Mouse (Mus musculus) hindbrain, embryonic 11.5 days (tissue): Measurements from ENCODE around the gene Tbxas1. TPM values are rescaled to one million over a fixed set of nuclear protein-coding genes. Genes with fewer than 3 reads are reported as not detected.
A peak's percentile ranks its signal among the peaks of the same experiment; 100 is the strongest.

Experiments
- ATAC-seq: fragments of 200-750 bp; cut with Nextera tagmentation; 2 replicates; pipeline ENCODE4 v1.8.0; 2017; ENCODE audit warnings: mild to moderate bottlenecking, moderate TSS enrichment, moderate library complexity; ENCODE audit not compliant: low FRiP score
- DNase-seq: peaks from one replicate; pipeline ENCODE4 v3.0.0-alpha.2; 2015; ENCODE audit warnings: low spot score
- H3K27ac ChIP-seq: fragments of 300-500 bp; sonication (generic); 2 replicates; pipeline ENCODE4 v1.5.1; 2014; ENCODE audit warnings: mild to moderate bottlenecking, low read depth, low read length
- H3K27me3 ChIP-seq: fragments of 300-500 bp; sonication (generic); 2 replicates; pipeline ENCODE4 v1.6.1; 2014; ENCODE audit warnings: mild to moderate bottlenecking, low read length, moderate library complexity, mixed read lengths; ENCODE audit not compliant: control insufficient read depth, insufficient read depth
- H3K36me3 ChIP-seq: fragments of 300-500 bp; sonication (generic); 2 replicates; pipeline ENCODE4 v1.6.1; 2014; ENCODE audit warnings: mild to moderate bottlenecking, low read length, moderate library complexity, mixed read lengths; ENCODE audit not compliant: control insufficient read depth, insufficient read depth
- H3K4me1 ChIP-seq: fragments of 300-500 bp; sonication (generic); replicated peaks from 2 replicates; pipeline ENCODE4 v1.6.1; 2014; ENCODE audit warnings: low read length, mixed read lengths; ENCODE audit not compliant: control insufficient read depth, insufficient read depth
- H3K4me2 ChIP-seq: fragments of 300-500 bp; sonication (generic); replicated peaks from 2 replicates; pipeline ENCODE4 v1.6.1; 2014; ENCODE audit warnings: mild to moderate bottlenecking, low read depth, low read length
- H3K4me3 ChIP-seq: fragments of 300-500 bp; sonication (generic); 2 replicates; pipeline ENCODE4 v1.5.1; 2014; ENCODE audit warnings: low read depth, low read length
- H3K9ac ChIP-seq: fragments of 300-500 bp; sonication (generic); 2 replicates; pipeline ENCODE4 v1.6.1; 2014; ENCODE audit warnings: low read depth, low read length
- H3K9me3 ChIP-seq: fragments of 300-500 bp; sonication (generic); 2 replicates; pipeline ENCODE4 v1.6.1; 2016; ENCODE audit warnings: low read length; ENCODE audit not compliant: control insufficient read depth
- WGBS: fragments of 180-500 bp; shearing (Covaris S2); extraction: QIAGEN DNeasy Blood & Tissue Kit; methylation state at CpG from one replicate; pipeline ENCODE4 v1.1.7; 2014; 5-methylcytosine and 5-hydroxymethylcytosine counted together
- polyA plus RNA-seq: library from polyadenylated mRNA; unstranded; fragments of >200 nt; fragmentation: Nextera tagmentation; extraction: Ambion mirVana; gene quantifications from 2 replicates; pipeline ENCODE4 v1.2.1, GENCODE M21; 2014

Tbxas1 gene
- polyA plus RNA-seq, 1 experiment from 2014 or later = 0.69 TPM

DNA sequence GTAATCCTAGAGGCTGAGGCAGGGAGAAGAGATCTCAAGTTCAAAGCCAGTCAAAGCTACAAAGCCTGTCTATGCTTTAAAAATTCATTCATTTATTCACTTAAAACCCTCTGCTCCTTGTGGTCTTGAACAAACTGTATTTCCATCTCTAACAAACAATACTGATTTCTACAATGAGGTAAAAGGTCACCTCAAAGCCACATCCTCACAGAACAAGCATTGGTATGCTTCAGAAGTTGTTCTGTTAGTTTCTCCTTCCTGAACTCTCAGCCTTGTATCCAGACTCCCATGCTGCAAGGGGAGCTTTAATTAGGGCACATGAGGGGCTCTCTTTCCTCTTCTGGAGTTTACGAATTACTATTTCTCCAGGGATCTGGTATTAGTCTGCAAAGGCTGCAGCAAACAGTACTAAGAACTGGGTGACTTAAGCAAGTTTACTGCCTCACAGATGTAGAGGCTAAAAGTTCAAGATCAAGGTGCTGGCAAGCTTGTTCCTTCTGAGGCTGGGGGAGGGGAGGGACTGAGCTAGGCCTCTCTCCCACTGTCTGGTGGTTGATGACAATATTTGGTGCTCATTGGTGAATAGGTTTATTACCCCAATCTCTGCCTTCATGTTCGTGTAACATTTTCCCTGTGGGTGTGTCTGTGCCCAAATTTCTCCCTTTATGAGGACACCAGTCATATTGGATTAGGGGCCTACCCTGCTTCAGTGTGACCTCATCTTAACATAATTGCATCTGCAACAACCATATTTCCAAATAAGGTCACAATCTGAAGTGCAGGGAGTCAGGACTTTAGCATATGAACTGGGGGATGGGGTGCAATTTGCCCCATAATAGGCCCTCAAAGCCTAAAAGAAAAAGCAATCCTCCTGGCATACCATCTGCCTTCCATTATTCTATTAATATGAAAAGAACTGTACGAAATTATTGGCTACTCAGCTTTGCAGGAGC lies 27.0 kb upstream of the Tbxas1 start:
- Histone ChIP-seq H3K4me2 (no peak overlapping the region), H3K9me3 (no peaks in the 10 kb centered on the region), H3K4me1 (no peaks in the 10 kb centered on the region), H3K36me3 (no peaks in the 10 kb centered on the region), H3K27me3 (no peaks in the 10 kb centered on the region), H3K9ac (no peak overlapping the region), H3K4me3 (no peak overlapping the region), H3K27ac (peak overlapping the region; percentile 36; the same call in 1 of the 2 replicates)
- 63% methylated on average over 3 of the region's 3 CpGs for WGBS
- no peak for ATAC-seq
- DNase-seq = no peak

DNA sequence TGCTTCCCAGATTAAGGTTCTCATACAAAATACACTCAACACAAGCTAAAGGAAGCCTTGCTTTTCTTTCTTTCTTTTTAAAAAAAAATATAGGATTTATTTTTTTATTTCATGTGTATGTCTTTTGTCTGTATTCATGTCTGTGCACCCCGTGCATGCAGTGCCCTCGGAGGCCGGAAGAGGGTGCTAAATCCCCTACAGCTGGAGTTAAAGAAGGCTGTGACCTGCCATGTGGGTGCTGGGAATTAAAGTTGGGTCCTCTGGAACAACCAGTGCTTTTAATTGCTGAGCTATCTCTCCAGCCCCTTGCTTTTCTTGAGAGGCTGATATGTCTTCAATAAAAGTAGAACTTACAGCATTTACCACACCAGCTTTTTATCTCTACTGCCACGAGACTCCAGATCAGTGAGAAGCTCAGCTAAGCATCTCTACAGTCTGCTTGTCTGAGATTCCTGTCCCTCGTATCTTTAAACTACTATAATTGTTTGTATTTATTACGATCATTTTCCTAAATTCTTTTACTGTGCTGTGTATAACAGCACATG lies 24.4 kb upstream of the Tbxas1 start:
- H3K9me3 ChIP-seq = no peaks in the 10 kb centered on the region
- no peak for ATAC-seq
- H3K4me2 ChIP-seq = no peak overlapping the region
- DNase-seq = no peak
- no peaks in the 10 kb centered on the region; the same call in 1 of the 2 replicates for H3K4me1 ChIP-seq
- no peaks in the 10 kb centered on the region for H3K27me3 ChIP-seq
- no peak overlapping the region for H3K27ac ChIP-seq
- H3K9ac ChIP-seq = no peak overlapping the region
- H3K4me3 ChIP-seq = no peak overlapping the region
- no peaks in the 10 kb centered on the region for H3K36me3 ChIP-seq
- 93% methylated on average over 6 of the region's 6 CpGs for WGBS

DNA sequence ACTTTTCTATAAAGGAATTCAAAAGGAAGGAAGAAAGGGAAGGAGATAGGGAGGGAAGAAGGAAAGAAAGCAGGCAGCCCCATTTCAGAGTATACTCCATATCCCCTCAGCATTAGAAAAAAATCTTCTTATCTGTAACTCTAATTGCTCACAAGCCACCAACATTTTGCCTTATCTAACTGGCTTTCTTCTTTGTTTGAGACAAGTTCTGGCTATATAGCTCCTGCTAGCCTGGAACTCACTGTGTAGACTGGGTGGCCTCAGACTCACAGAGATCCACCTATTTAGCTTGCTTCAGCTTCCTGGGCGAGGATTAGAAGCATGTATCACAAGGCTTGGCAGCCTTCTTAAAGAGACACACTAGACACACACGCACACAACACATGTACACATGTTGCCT lies 23.5 kb upstream of the Tbxas1 start:
- no peaks in the 10 kb centered on the region for H3K27me3 ChIP-seq
- H3K4me1 ChIP-seq = no peaks in the 10 kb centered on the region; the same call in 1 of the 2 replicates
- no peaks in the 10 kb centered on the region for H3K36me3 ChIP-seq
- H3K9me3 ChIP-seq = no peaks in the 10 kb centered on the region
- WGBS = 91% methylated on average over 2 of the region's 2 CpGs
- no peak overlapping the region for H3K27ac ChIP-seq
- no peak overlapping the region for H3K9ac ChIP-seq
- ATAC-seq (no peak), DNase-seq (no peak)
- no peak overlapping the region for H3K4me2 ChIP-seq
- H3K4me3 ChIP-seq = no peak overlapping the region

DNA sequence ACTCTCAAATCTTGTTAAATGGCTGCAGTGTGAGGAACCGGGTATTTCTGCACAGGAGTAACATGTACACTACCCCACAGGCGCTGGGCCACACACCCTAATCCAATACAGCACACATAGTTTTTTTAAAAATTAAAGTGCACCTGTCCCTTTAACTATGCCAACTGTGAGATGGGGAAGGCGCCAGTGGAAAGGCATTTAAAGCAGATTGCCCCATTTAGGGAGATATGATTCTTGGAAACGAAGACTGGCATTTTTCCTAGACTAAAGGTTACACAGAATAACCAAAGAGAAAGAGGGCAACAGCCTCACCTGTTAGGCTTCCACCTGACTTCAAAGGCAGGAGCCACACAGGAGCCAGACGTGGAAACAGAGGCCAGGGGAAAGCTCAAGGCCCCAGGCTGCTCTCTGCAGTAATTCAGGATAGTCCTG lies 21.6 kb upstream of the Tbxas1 start:
- Histone ChIP-seq H3K36me3 (no peaks in the 10 kb centered on the region), H3K4me2 (no peak overlapping the region), H3K4me3 (no peak overlapping the region), H3K27me3 (no peaks in the 10 kb centered on the region), H3K9ac (no peak overlapping the region), H3K9me3 (no peaks in the 10 kb centered on the region), H3K27ac (no peak overlapping the region), H3K4me1 (no peaks in the 10 kb centered on the region; the same call in 1 of the 2 replicates)
- no peak for DNase-seq
- ATAC-seq = no peak
- 80% methylated on average over 5 of the region's 5 CpGs for WGBS

GRCm38 (mm10) chr6:38859819-38860218 lies 15.4 kb upstream of the Tbxas1 start:
- no peak overlapping the region for H3K4me3 ChIP-seq
- H3K9me3 ChIP-seq = no peaks in the 10 kb centered on the region
- 94% methylated on average over 1 of the region's 1 CpGs for WGBS
- H3K4me1 ChIP-seq = no peaks in the 10 kb centered on the region
- H3K4me2 ChIP-seq = no peak overlapping the region
- DNase-seq = no peak
- H3K36me3 ChIP-seq = no peaks in the 10 kb centered on the region
- no peak for ATAC-seq
- H3K27ac ChIP-seq = no peak overlapping the region
- no peak overlapping the region for H3K9ac ChIP-seq
- no peaks in the 10 kb centered on the region for H3K27me3 ChIP-seq

DNA sequence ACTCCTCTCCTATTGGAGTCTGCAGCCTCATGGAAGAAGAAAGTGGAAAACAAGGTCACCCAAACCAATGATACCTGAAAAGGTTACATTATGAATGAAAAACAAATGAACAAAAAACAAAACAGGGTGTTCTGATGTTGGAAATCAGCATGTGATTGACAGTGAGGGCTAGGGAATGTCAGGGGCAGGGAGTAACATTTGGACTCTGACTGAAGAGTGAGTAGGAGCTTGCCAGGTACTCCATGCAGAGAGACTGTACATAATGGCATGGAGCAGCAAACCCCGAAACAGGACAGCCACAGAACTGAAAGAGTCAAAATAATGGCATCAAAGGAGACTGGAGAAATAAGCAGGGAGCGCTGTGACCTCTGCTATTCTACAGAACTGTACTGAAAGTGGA lies 14.9 kb upstream of the Tbxas1 start:
- Histone ChIP-seq H3K4me2 (no peak overlapping the region), H3K9ac (no peak overlapping the region), H3K27me3 (no peaks in the 10 kb centered on the region), H3K36me3 (no peaks in the 10 kb centered on the region), H3K4me1 (no peaks in the 10 kb centered on the region), H3K9me3 (no peaks in the 10 kb centered on the region), H3K4me3 (no peak overlapping the region), H3K27ac (no peak overlapping the region)
- ATAC-seq = no peak
- no peak for DNase-seq
- 90% methylated on average over 2 of the region's 2 CpGs for WGBS

GRCm38 (mm10) chr6:38863595-38863994 lies 11.6 kb upstream of the Tbxas1 start:
- ATAC-seq = no peak
- H3K36me3 ChIP-seq = no peaks in the 10 kb centered on the region
- 0 out of 2 replicates have a peak, but pooled peaks cover 2% of the 10 kb centered on the region for H3K4me1 ChIP-seq
- 68% methylated on average over 3 of the region's 3 CpGs for WGBS
- no peak overlapping the region for H3K4me2 ChIP-seq
- no peak for DNase-seq
- no peak overlapping the region for H3K4me3 ChIP-seq
- H3K9me3 ChIP-seq = no peaks in the 10 kb centered on the region
- H3K27me3 ChIP-seq = no peaks in the 10 kb centered on the region
- H3K27ac ChIP-seq = no peak overlapping the region
- H3K9ac ChIP-seq = no peak overlapping the region

DNA sequence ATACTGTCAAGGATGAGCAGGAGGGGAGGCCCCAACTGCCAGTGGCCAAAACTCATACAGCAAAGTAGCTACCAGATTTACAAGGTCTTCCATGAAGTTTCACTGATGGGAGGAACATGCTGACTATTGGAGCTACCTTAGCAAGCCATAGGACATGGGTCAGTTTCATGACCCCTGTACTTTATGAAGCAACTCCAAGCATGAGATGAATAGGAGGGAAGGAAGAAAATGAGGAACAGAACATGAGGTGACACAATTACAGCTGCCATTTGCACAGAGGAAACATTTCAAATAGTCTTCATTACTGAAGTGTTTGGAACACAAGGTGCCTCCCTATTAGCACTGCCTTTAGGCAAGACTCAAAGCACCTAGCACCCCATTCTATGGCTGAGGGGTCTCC lies 9.4 kb upstream of the Tbxas1 start:
- no peaks in the 10 kb centered on the region for H3K9me3 ChIP-seq
- no peaks in the 10 kb centered on the region for H3K27me3 ChIP-seq
- no peaks in the 10 kb centered on the region for H3K36me3 ChIP-seq
- H3K4me3 ChIP-seq = no peak overlapping the region
- DNase-seq = no peak
- H3K4me1 ChIP-seq = 0 out of 2 replicates have a peak, but pooled peaks cover 2% of the 10 kb centered on the region
- H3K27ac ChIP-seq = no peak overlapping the region
- no peak for ATAC-seq
- H3K9ac ChIP-seq = no peak overlapping the region
- no peak overlapping the region for H3K4me2 ChIP-seq

DNA sequence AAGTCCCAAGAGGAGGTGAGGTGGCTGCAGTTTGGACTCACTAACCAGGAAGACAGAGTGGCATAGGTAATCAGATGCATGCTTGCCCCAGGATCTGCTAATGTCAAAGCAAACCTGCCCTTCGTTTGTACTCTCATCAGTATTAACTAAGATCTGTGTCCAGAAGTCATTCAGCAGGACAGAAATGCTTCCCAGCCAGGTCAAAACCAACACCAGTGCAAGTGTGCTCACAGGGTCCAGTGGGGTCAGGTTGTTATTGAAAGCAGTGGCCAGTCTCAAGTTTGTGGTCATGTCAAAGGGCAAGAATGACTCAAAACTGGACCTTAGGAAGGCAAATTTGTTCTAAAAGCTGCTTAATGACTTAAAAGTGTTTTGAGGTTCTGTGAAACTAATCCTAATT lies 8.8 kb upstream of the Tbxas1 start:
- ATAC-seq (no peak), DNase-seq (no peak)
- Histone ChIP-seq H3K9ac (no peak overlapping the region), H3K4me2 (no peak overlapping the region), H3K4me1 (0 out of 2 replicates have a peak, but pooled peaks cover 2% of the 10 kb centered on the region), H3K9me3 (no peaks in the 10 kb centered on the region), H3K27ac (no peak overlapping the region), H3K36me3 (no peaks in the 10 kb centered on the region), H3K27me3 (no peaks in the 10 kb centered on the region), H3K4me3 (no peak overlapping the region)
- 75% methylated on average over 1 of the region's 1 CpGs for WGBS
